Mouse (Mus musculus) heart, embryonic 11.5 days (tissue): Measurements from ENCODE around the gene H2-Q10. TPM values are rescaled to one million over a fixed set of nuclear protein-coding genes. Genes with fewer than 3 reads are reported as not detected.
A peak's percentile ranks its signal among the peaks of the same experiment; 100 is the strongest.

ENCODE experiments used
- ATAC-seq: fragments of 200-750 bp; cut with Nextera tagmentation; replicated peaks from 2 replicates; pipeline ENCODE4 v1.8.0; 2017; ENCODE audit warnings: moderate library complexity; ENCODE audit not compliant: insufficient number of reproducible peaks, low FRiP score, low TSS enrichment
- H3K27ac ChIP-seq: fragments of 300-500 bp; sonication (generic); 2 replicates; pipeline ENCODE4 v1.5.1; 2014; ENCODE audit warnings: mild to moderate bottlenecking, low read depth, low read length
- H3K27me3 ChIP-seq: fragments of 300-500 bp; sonication (generic); 2 replicates; pipeline ENCODE4 v1.6.1; 2014; ENCODE audit warnings: mild to moderate bottlenecking, low read length, mixed read lengths; ENCODE audit not compliant: control insufficient read depth, insufficient read depth
- H3K36me3 ChIP-seq: fragments of 300-500 bp; sonication (generic); 2 replicates; pipeline ENCODE4 v1.6.1; 2014; ENCODE audit warnings: mild to moderate bottlenecking, low read length, moderate library complexity, mixed read lengths; ENCODE audit not compliant: control insufficient read depth, insufficient read depth
- H3K4me1 ChIP-seq: fragments of 300-500 bp; sonication (generic); 2 replicates; pipeline ENCODE4 v1.6.1; 2014; ENCODE audit warnings: low read length; ENCODE audit not compliant: control insufficient read depth, insufficient read depth
- H3K4me2 ChIP-seq: fragments of 300-500 bp; sonication (generic); 2 replicates; pipeline ENCODE4 v1.6.1; 2014; ENCODE audit warnings: mild to moderate bottlenecking, moderate library complexity
- H3K4me3 ChIP-seq: fragments of 300-500 bp; sonication (generic); 2 replicates; pipeline ENCODE4 v1.5.1; 2014; ENCODE audit warnings: low read depth, low read length
- H3K9ac ChIP-seq: fragments of 300-500 bp; sonication (generic); 2 replicates; pipeline ENCODE4 v1.6.1; 2014; ENCODE audit warnings: mild to moderate bottlenecking, low read depth, low read length, moderate library complexity
- H3K9me3 ChIP-seq: fragments of 300-500 bp; sonication (generic); replicated peaks from 2 replicates; pipeline ENCODE4 v1.6.1; 2016; ENCODE audit warnings: low read length; ENCODE audit not compliant: control insufficient read depth
- WGBS: fragments of 180-500 bp; shearing (Covaris S2); extraction: QIAGEN DNeasy Blood & Tissue Kit; methylation state at CpG from one replicate; pipeline ENCODE4 v1.1.7; 2014; ENCODE audit not compliant: insufficient replicate concordance; 5-methylcytosine and 5-hydroxymethylcytosine counted together
- polyA plus RNA-seq: library from polyadenylated mRNA; unstranded; fragments of >200 nt; fragmentation: Nextera tagmentation; extraction: Ambion mirVana; gene quantifications from 2 replicates; pipeline ENCODE4 v1.2.1, GENCODE M21; 2014

H2-Q10 gene
- polyA plus RNA-seq, 1 experiment from 2014 or later: 1.4 TPM

GRCm38 (mm10) chr17:35515911-35516640 is 46.2 kb downstream of the H2-Q10 start:
- Histone ChIP-seq H3K9ac (peak overlapping the region; percentile 72), H3K27ac (no peak overlapping the region), H3K4me1 (peaks cover 18% of the 10 kb centered on the region), H3K36me3 (no peaks in the 10 kb centered on the region; the same call in 1 of the 2 replicates), H3K9me3 (no peaks in the 10 kb centered on the region), H3K27me3 (no peaks in the 10 kb centered on the region), H3K4me3 (peak overlapping the region; percentile 70), H3K4me2 (peak overlapping the region; percentile 90)
- ATAC-seq: no peak
- 10% methylated on average over 25 of the region's 25 CpGs for WGBS

GRCm38 (mm10) chr17:35516652-35517500 is 47.0 kb downstream of the H2-Q10 start, which contains the start of the genes Tcf19 and Cchcr1:
Gene Tcf19, minus strand, starts transcription at chr17:35516824.
Gene Cchcr1, plus strand, starts transcription at chr17:35517100.
- H3K4me1 ChIP-seq: peaks cover 18% of the 10 kb centered on the region
- H3K27ac ChIP-seq: peak within 1 kb of the TSS; percentile 41; the same call in 1 of the 2 replicates
- H3K27me3 ChIP-seq: no peaks in the 10 kb centered on the region
- H3K36me3 ChIP-seq: no peaks in the 10 kb centered on the region; the same call in 1 of the 2 replicates
- under 1% methylated on average over 67 of the region's 67 CpGs for WGBS
- peak within 1 kb of the TSS; percentile 74 for H3K9ac ChIP-seq
- H3K4me2 ChIP-seq: peak within 1 kb of the TSS; percentile 90
- no peaks in the 10 kb centered on the region for H3K9me3 ChIP-seq
- ATAC-seq: peak; percentile 91
- peak within 1 kb of the TSS; percentile 70 for H3K4me3 ChIP-seq

GRCm38 (mm10) chr17:35517526-35517925 is 47.6 kb downstream of the H2-Q10 start:
- 11% methylated on average over 12 of the region's 12 CpGs for WGBS
- Histone ChIP-seq H3K4me1 (peaks cover 18% of the 10 kb centered on the region), H3K4me3 (peak overlapping the region; percentile 70), H3K27me3 (no peaks in the 10 kb centered on the region), H3K4me2 (peak overlapping the region; percentile 90), H3K9me3 (no peaks in the 10 kb centered on the region), H3K9ac (peak overlapping the region; percentile 74), H3K27ac (peak overlapping the region; percentile 41; the same call in 1 of the 2 replicates), H3K36me3 (no peaks in the 10 kb centered on the region; the same call in 1 of the 2 replicates)
- ATAC-seq: no peak

Other genes starting within 250 kb of the H2-Q10 start
- gene Gm16181, start 249.3 kb upstream of the H2-Q10 start, polyA plus RNA-seq: 0.44 TPM in 1 of 2 replicates, not detected in the other
- 9.3 and 10.1 TPM in 2 replicates for gene Atp6v1g2, start 236.4 kb upstream of the H2-Q10 start, polyA plus RNA-seq
- gene Nfkbil1, start 234.3 kb upstream of the H2-Q10 start, polyA plus RNA-seq: 2.3 and 4.9 TPM in 2 replicates
- 317 and 318 TPM in 2 replicates for gene Ddx39b, start 228.3 kb upstream of the H2-Q10 start, polyA plus RNA-seq
- 21.0 and 29.1 TPM in 2 replicates for gene H2-D1, start 207.4 kb upstream of the H2-Q10 start, polyA plus RNA-seq
- gene H2-Q1, start 149.7 kb upstream of the H2-Q10 start, polyA plus RNA-seq: 0.18 and 0.53 TPM in 2 replicates
- 9.0 and 10.1 TPM in 2 replicates for gene H2-Q2, start 127.8 kb upstream of the H2-Q10 start, polyA plus RNA-seq
- 1.8 and 2.7 TPM in 2 replicates for gene H2-Q4, start 90.5 kb upstream of the H2-Q10 start, polyA plus RNA-seq
- gene H2-Q6, start 45.2 kb upstream of the H2-Q10 start, polyA plus RNA-seq: 0.38 and 0.39 TPM in 2 replicates
- gene H2-Q7, start 30.9 kb upstream of the H2-Q10 start, polyA plus RNA-seq: 0.84 and 2.6 TPM in 2 replicates
- gene Pou5f1, start 35.9 kb downstream of the H2-Q10 start, polyA plus RNA-seq: not detected in 2 replicates
- 47.6 and 51.1 TPM in 2 replicates for gene Tcf19, start 46.7 kb downstream of the H2-Q10 start, polyA plus RNA-seq
- 10.4 and 12.8 TPM in 2 replicates for gene Cchcr1, start 47.0 kb downstream of the H2-Q10 start, polyA plus RNA-seq
- gene Psors1c2, start 63.1 kb downstream of the H2-Q10 start, polyA plus RNA-seq: 0.37 TPM in 1 of 2 replicates, not detected in the other
- 0.40 and 0.83 TPM in 2 replicates for gene Cdsn, start 82.0 kb downstream of the H2-Q10 start, polyA plus RNA-seq
- gene 2300002M23Rik, start 97.4 kb downstream of the H2-Q10 start, polyA plus RNA-seq: not detected in 2 replicates
- gene Sfta2, start 131.5 kb downstream of the H2-Q10 start, polyA plus RNA-seq: not detected in 2 replicates
- not detected in 2 replicates for gene Gm9573, start 156.5 kb downstream of the H2-Q10 start, polyA plus RNA-seq
- 0.29 and 0.62 TPM in 2 replicates for gene Mucl3, start 173.6 kb downstream of the H2-Q10 start, polyA plus RNA-seq
- gene Vars2, start 197.5 kb downstream of the H2-Q10 start, polyA plus RNA-seq: 9.1 and 12.7 TPM in 2 replicates
- gene Gtf2h4, start 203.7 kb downstream of the H2-Q10 start, polyA plus RNA-seq: 30.1 and 31.1 TPM in 2 replicates
- gene Ddr1, start 234.5 kb downstream of the H2-Q10 start, polyA plus RNA-seq: 60.6 and 89.2 TPM in 2 replicates